Mouse (Mus musculus) stomach, postnatal 0 days (tissue): ENCODE data around the gene Cep89.

Experiments
- CTCF ChIP-seq: IDR thresholded peaks from 2 replicates; pipeline ENCODE4 v1.5.1; 2016; ENCODE audit warnings: antibody characterized with exemption, low read depth, mild to moderate bottlenecking, moderate library complexity
- EP300 ChIP-seq: optimal IDR thresholded peaks from 2 replicates; pipeline ENCODE3; 2016; ENCODE audit warnings: antibody characterized with exemption

GRCm38 (mm10) chr7:35396542-35397168 is at the start of gene Cep89, which contains the start of gene Faap24:
- TF ChIP-seq CTCF: no peak
- TF ChIP-seq EP300: peak; percentile 83
